Mouse (Mus musculus) midbrain, embryonic 16.5 days (tissue): ENCODE results near the gene Serpina11. TPM values are rescaled to one million over a fixed set of nuclear protein-coding genes. Genes with fewer than 3 reads are reported as not detected.
A peak's percentile ranks its signal among the peaks of the same experiment; 100 is the strongest.

Experiments
- ATAC-seq: fragments of 200-750 bp; cut with Nextera tagmentation; 2 replicates; pipeline ENCODE4 v1.8.0; 2017; ENCODE audit warnings: moderate TSS enrichment
- H3K27ac ChIP-seq: fragments of 300-500 bp; sonication (generic); 2 replicates; pipeline ENCODE4 v1.5.1; 2014; ENCODE audit warnings: mild to moderate bottlenecking, low read length, mixed read lengths
- H3K27me3 ChIP-seq: fragments of 300-500 bp; sonication (generic); 2 replicates; pipeline ENCODE4 v1.6.1; 2014; ENCODE audit warnings: low read depth, low read length, mixed read lengths; ENCODE audit not compliant: control insufficient read depth, insufficient read depth
- H3K36me3 ChIP-seq: fragments of 300-500 bp; sonication (generic); 2 replicates; pipeline ENCODE4 v1.6.1; 2014; ENCODE audit warnings: mild to moderate bottlenecking, low read length, moderate library complexity, mixed read lengths; ENCODE audit not compliant: control insufficient read depth, insufficient read depth
- H3K4me1 ChIP-seq: fragments of 300-500 bp; sonication (generic); 2 replicates; pipeline ENCODE4 v1.6.1; 2014; ENCODE audit warnings: mild to moderate bottlenecking, low read length, mixed read lengths; ENCODE audit not compliant: control insufficient read depth, insufficient read depth
- H3K4me2 ChIP-seq: fragments of 300-500 bp; sonication (generic); 2 replicates; pipeline ENCODE4 v1.6.1; 2014; ENCODE audit warnings: mild to moderate bottlenecking, low read length, mixed read lengths
- H3K4me3 ChIP-seq: fragments of 300-500 bp; sonication (generic); 2 replicates; pipeline ENCODE4 v1.5.1; 2014; ENCODE audit warnings: low read depth, mild to moderate bottlenecking, low read length, moderate library complexity, mixed read lengths
- H3K9ac ChIP-seq: fragments of 300-500 bp; sonication (generic); 2 replicates; pipeline ENCODE4 v1.6.1; 2014; ENCODE audit warnings: low read depth, low read length, mixed read lengths
- H3K9me3 ChIP-seq: fragments of 300-500 bp; sonication (generic); replicated peaks from 2 replicates; pipeline ENCODE4 v1.6.1; 2014; ENCODE audit warnings: mild to moderate bottlenecking, low read length, mixed read lengths; ENCODE audit not compliant: control insufficient read depth, poor library complexity, severe bottlenecking
- WGBS: fragments of 180-500 bp; shearing (Covaris S2); extraction: QIAGEN DNeasy Blood & Tissue Kit; methylation state at CpG from one replicate; pipeline ENCODE4 v1.1.7; 2014; 5-methylcytosine and 5-hydroxymethylcytosine counted together
- polyA plus RNA-seq: library from polyadenylated mRNA; unstranded; fragments of >200 nt; fragmentation: Nextera tagmentation; extraction: Ambion mirVana; gene quantifications from 2 replicates; pipeline ENCODE4 v1.2.1, GENCODE M21; 2015

Serpina11 gene
- polyA plus RNA-seq, 1 experiment from 2014 or later = not detected

- Histone ChIP-seq H3K9me3 (no peaks in the 10 kb centered on the region), H3K4me2 (no peak overlapping the region), H3K27ac (no peak overlapping the region), H3K9ac (no peak overlapping the region), H3K27me3 (no peaks in the 10 kb centered on the region), H3K36me3 (no peaks in the 10 kb centered on the region), H3K4me1 (no peaks in the 10 kb centered on the region), H3K4me3 (no peak overlapping the region)
- peak; percentile 68 for ATAC-seq
- 80% methylated on average over 7 of the region's 7 CpGs for WGBS
Observed at GRCm38 (mm10) chr12:103981646-103982360, 8.0 kb downstream of the Serpina11 start.

- H3K27me3 ChIP-seq = no peaks in the 10 kb centered on the region
- no peaks in the 10 kb centered on the region for H3K36me3 ChIP-seq
- no peak overlapping the region for H3K27ac ChIP-seq
- WGBS = 91% methylated on average over 10 of the region's 10 CpGs
- no peaks in the 10 kb centered on the region for H3K4me1 ChIP-seq
- no peak overlapping the region for H3K4me3 ChIP-seq
- no peak for ATAC-seq
- no peak overlapping the region for H3K9ac ChIP-seq
- no peak overlapping the region for H3K4me2 ChIP-seq
- H3K9me3 ChIP-seq = no peaks in the 10 kb centered on the region
Observed at GRCm38 (mm10) chr12:103978294-103978693, 11.5 kb downstream of the Serpina11 start.

DNA sequence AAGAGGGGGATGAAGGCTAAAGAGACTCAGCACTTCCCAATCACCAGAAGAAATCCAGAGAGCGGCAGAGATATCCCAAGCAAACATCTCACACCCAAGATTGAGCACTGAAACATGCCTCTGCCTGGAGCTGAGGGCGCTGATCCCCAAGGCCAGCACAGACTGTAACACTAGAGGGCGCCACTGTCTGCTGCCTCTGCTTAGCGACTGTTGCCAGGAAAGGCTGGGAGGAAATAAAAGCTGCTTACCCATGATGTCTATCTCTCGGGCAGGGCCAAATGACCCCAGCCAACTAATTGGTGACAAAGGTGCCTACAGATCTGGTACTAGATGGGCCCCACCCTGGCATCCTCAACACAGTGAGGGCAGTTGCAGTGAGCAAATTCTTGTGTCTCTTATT, 11.9 kb downstream of the Serpina11 start:
- no peaks in the 10 kb centered on the region for H3K36me3 ChIP-seq
- WGBS = 25% methylated on average over 5 of the region's 5 CpGs

GRCm38 (mm10) chr12:103977060-103977459, 12.7 kb downstream of the Serpina11 start:
- no peaks in the 10 kb centered on the region for H3K27me3 ChIP-seq
- H3K4me2 ChIP-seq = no peak overlapping the region
- no peak for ATAC-seq
- H3K4me1 ChIP-seq = no peaks in the 10 kb centered on the region
- H3K4me3 ChIP-seq = no peak overlapping the region
- no peak overlapping the region for H3K9ac ChIP-seq
- 50% methylated on average over 3 of the region's 3 CpGs for whole genome bisulfite sequencing
- no peak overlapping the region for H3K27ac ChIP-seq
- H3K9me3 ChIP-seq = no peaks in the 10 kb centered on the region
- no peaks in the 10 kb centered on the region for H3K36me3 ChIP-seq

More for the DNA sequence above, 11.9 kb downstream of the Serpina11 start:
- no peak overlapping the region for H3K4me3 ChIP-seq
- H3K4me1 ChIP-seq = no peaks in the 10 kb centered on the region
- ATAC-seq = no peak
- no peak overlapping the region for H3K27ac ChIP-seq
- no peaks in the 10 kb centered on the region for H3K9me3 ChIP-seq
- no peak overlapping the region for H3K4me2 ChIP-seq
- no peaks in the 10 kb centered on the region for H3K27me3 ChIP-seq
- H3K9ac ChIP-seq = no peak overlapping the region

GRCm38 (mm10) chr12:103971080-103971479, 18.7 kb downstream of the Serpina11 start:
- Histone ChIP-seq H3K9me3 (peaks cover 4% of the 10 kb centered on the region; the same call in 1 of the 2 replicates), H3K9ac (no peak overlapping the region), H3K4me3 (no peak overlapping the region), H3K27ac (no peak overlapping the region), H3K27me3 (no peaks in the 10 kb centered on the region), H3K4me1 (no peaks in the 10 kb centered on the region), H3K36me3 (no peaks in the 10 kb centered on the region), H3K4me2 (no peak overlapping the region)
- no peak for ATAC-seq
- WGBS = 94% methylated on average over 4 of the region's 4 CpGs

- H3K4me1 ChIP-seq = no peaks in the 10 kb centered on the region
- peaks cover 4% of the 10 kb centered on the region; the same call in 1 of the 2 replicates for H3K9me3 ChIP-seq
- no peak overlapping the region for H3K27ac ChIP-seq
- no peak for ATAC-seq
- H3K4me3 ChIP-seq = no peak overlapping the region
- 91% methylated on average over 9 of the region's 9 CpGs for WGBS
- no peaks in the 10 kb centered on the region for H3K36me3 ChIP-seq
- no peak overlapping the region for H3K4me2 ChIP-seq
- no peak overlapping the region for H3K9ac ChIP-seq
- H3K27me3 ChIP-seq = no peaks in the 10 kb centered on the region
Observed at GRCm38 (mm10) chr12:103969577-103970116, 20.1 kb downstream of the Serpina11 start.

DNA sequence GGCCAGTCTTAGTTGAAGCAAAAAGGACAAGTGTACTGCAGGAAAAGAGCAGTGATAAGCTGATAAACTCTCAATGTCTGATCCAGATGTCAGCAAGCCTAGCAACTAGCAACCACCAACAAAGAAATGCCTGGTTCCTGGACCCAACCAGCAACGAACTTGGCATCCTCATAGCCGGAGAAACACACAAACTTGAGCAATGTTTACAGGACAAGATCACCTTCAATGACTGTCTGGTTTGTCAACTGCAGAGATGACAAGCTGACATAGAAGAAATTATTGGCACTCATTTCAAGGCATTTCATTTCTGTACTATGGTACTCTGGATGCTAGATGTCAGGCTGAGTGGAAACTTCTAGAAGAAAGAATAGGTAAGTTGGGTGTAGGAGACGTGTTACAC, 23.0 kb downstream of the Serpina11 start:
- WGBS = 74% methylated on average over 3 of the region's 3 CpGs
- Histone ChIP-seq H3K9me3 (peaks cover 4% of the 10 kb centered on the region; the same call in 1 of the 2 replicates), H3K36me3 (no peaks in the 10 kb centered on the region), H3K27me3 (no peaks in the 10 kb centered on the region), H3K4me3 (no peak overlapping the region), H3K4me2 (no peak overlapping the region), H3K9ac (no peak overlapping the region), H3K27ac (no peak overlapping the region), H3K4me1 (no peaks in the 10 kb centered on the region)
- ATAC-seq = no peak

GRCm38 (mm10) chr12:103963288-103963687, 26.5 kb downstream of the Serpina11 start:
- H3K4me3 ChIP-seq = no peak overlapping the region
- no peaks in the 10 kb centered on the region for H3K9me3 ChIP-seq
- H3K9ac ChIP-seq = no peak overlapping the region
- H3K27ac ChIP-seq = no peak overlapping the region
- no peak for ATAC-seq
- 86% methylated on average over 4 of the region's 4 CpGs for WGBS
- no peak overlapping the region for H3K4me2 ChIP-seq
- no peaks in the 10 kb centered on the region for H3K36me3 ChIP-seq
- no peaks in the 10 kb centered on the region for H3K27me3 ChIP-seq
- H3K4me1 ChIP-seq = no peaks in the 10 kb centered on the region

DNA sequence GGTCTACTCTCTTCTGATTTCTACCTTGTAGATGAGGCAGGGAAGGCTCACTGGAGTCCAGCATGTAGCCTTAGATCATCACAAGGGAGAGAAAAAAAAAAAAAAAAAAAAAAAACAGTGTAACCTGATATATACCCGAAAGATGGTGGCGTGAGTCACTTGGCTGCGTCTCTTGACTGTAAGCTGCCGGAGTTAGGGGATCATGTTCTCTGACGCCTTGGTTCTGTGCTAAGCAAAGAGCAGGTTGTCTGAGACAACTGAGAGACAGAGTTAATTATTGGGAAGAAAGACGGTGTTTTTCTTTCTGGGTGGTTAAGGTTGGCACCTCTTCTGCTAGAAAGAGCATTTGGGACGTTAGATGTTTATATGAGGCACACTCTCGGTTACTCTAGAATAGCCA, 26.9 kb downstream of the Serpina11 start:
- Histone ChIP-seq H3K27ac (no peak overlapping the region), H3K27me3 (no peaks in the 10 kb centered on the region), H3K4me2 (no peak overlapping the region), H3K36me3 (no peaks in the 10 kb centered on the region), H3K9ac (no peak overlapping the region), H3K4me3 (no peak overlapping the region), H3K4me1 (no peaks in the 10 kb centered on the region), H3K9me3 (no peaks in the 10 kb centered on the region)
- WGBS = 91% methylated on average over 8 of the region's 8 CpGs
- no peak for ATAC-seq
